Mouse (Mus musculus) B cell, adult 67 days (primary cell): ENCODE measurements around the gene Cox20. TPM values are rescaled to one million over a fixed set of nuclear protein-coding genes. Genes with fewer than 3 reads are reported as not detected.

Experiments used
- total RNA-seq, 2 experiments: library from RNA; stranded (reverse); gene quantifications; 4 replicates each; pipeline ENCODE4 v1.2.4; 2023

Cox20 gene
- total RNA-seq = 10 to 100 TPM; 53.3 to 54.5 TPM

GRCm38 (mm10) chr1:178318389-178319184 is at the start of gene Cox20:
Cox20 (plus strand) TSS chr1:178319130.

GRCm38 (mm10) chr1:178337551-178338317 is 18.8 kb downstream of the Cox20 start, which contains the start of gene Hnrnpu:
Hnrnpu (minus strand) TSS chr1:178337797.

Other genes with a start within 250 kb of the Cox20 start
- 10 to 100 TPM; 15.1 to 17.9 TPM for gene Desi2, start 131.7 kb upstream of the Cox20 start, total RNA-seq
- 100 to 1,000 TPM; 762 to 806 TPM for gene Hnrnpu, start 18.7 kb downstream of the Cox20 start, total RNA-seq
- gene Efcab2, start 87.0 kb downstream of the Cox20 start, total RNA-seq = 1 to 10 TPM; 4.9 to 5.5 TPM
- gene Kif26b, start 210.0 kb downstream of the Cox20 start, total RNA-seq = not detected